In the genomic region with DNA sequence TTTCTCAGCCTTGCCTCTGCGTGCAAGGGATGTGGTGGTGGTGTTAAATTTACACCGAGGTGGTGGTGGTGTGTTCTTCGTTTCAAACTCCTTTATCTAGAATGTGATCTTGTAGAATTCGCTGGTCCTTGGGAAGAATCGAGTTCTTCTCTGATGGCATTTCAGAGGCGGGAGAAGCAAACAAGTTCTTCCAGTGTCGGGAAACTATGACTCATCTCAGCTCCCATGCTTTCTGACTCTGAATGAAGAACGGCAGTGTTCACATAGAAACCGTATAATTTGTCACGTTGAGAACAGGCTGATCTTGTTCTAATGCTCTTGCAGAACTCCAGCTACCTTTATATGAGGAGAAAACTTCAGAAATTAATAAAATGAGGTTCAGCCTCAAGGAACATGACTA, we compare ENCODE assay signal across 12 mouse cellular contexts.
DNase-seq lines count a peak whose midpoint lies in the region; ATAC-seq lines count a peak whose summit lies in the region.
"Had no signal": no experiment of that assay in that cellular context is flagged by ENCODE, and none has a peak within 500 bp of the region (broad histone marks: within the 10 kb centered on the region; RNA-seq: fewer than 3 reads in every experiment).

No protein-coding gene starts in this region.

- no peak overlapping the region for H3K4me2 ChIP-seq in liver, embryonic 12.5 days
- H3K4me2 ChIP-seq: limb, embryonic 13.5 days; midbrain, embryonic 13.5 days had no signal

- no peaks in the 10 kb centered on the region for H3K4me1 ChIP-seq in liver, embryonic 12.5 days
- H3K4me1 ChIP-seq: midbrain, embryonic 13.5 days had no signal

- H3K27me3 ChIP-seq in liver, embryonic 12.5 days (replicated peaks), result no peaks in the 10 kb centered on the region
- H3K27me3 ChIP-seq: midbrain, embryonic 13.5 days had no signal

- no peak overlapping the region for H3K9ac ChIP-seq in liver, embryonic 12.5 days
- H3K9ac ChIP-seq: limb, embryonic 13.5 days; midbrain, embryonic 13.5 days had no signal

- DNase-seq in layer of hippocampus, adult 11-12 months (ENCODE audit: low spot score), result peak; percentile 23
- no peak for DNase-seq in layer of hippocampus, postnatal 10 days (ENCODE audit: low spot score in 2 of 2)
- peak; percentile 16 for DNase-seq in MN1 (ENCODE audit: low spot score)
- DNase-seq in frontal cortex, adult 2 months (ENCODE audit: extremely low spot score in 1 of 2, low spot score in 1 of 2), result peak; percentile 64 to 78
- DNase-seq in cerebellum, adult 9-10 months, result no peak
- no peak for DNase-seq in spleen, adult 18-20 months
- DNase-seq: heart, adult 2 months had no signal

- H3K36me3 ChIP-seq in liver, embryonic 12.5 days, result no peaks in the 10 kb centered on the region
- H3K36me3 ChIP-seq: limb, embryonic 13.5 days; midbrain, embryonic 13.5 days had no signal

- no peak overlapping the region for H3K27ac ChIP-seq in liver, embryonic 12.5 days
- H3K27ac ChIP-seq: heart, adult 2 months; limb, embryonic 13.5 days; midbrain, embryonic 13.5 days had no signal

- H3K4me3 ChIP-seq in liver, embryonic 12.5 days, result no peak overlapping the region
- H3K4me3 ChIP-seq: heart, adult 2 months; limb, embryonic 13.5 days; midbrain, embryonic 13.5 days had no signal

- peak; percentile 47; the same call in 1 of the 2 replicates for ATAC-seq in megakaryocyte, adult 5-6 weeks (ENCODE audit: poor library complexity, severe bottlenecking)
- no peak for ATAC-seq in liver, embryonic 12.5 days
- ATAC-seq: hindbrain, embryonic 16.5 days had no signal

- 37% methylated on average over 10 of the region's 10 CpGs for WGBS in liver, embryonic 12.5 days (ENCODE audit: insufficient replicate concordance)

- no peaks in the 10 kb centered on the region for H3K9me3 ChIP-seq in liver, embryonic 12.5 days (replicated peaks)
- H3K9me3 ChIP-seq: limb, embryonic 13.5 days; midbrain, embryonic 13.5 days had no signal

Comparison
In these comparisons a context has a peak if more than half of its experiments do, and no peak if none do; other contexts are left out.
1. DNase-seq: peak in layer of hippocampus, adult 11-12 months (single experiment), MN1 (single experiment) and frontal cortex, adult 2 months (2 of 2); none in layer of hippocampus, postnatal 10 days (0 of 2), cerebellum, adult 9-10 months (single experiment) and spleen, adult 18-20 months (0 of 2).